Mouse (Mus musculus) forebrain, embryonic 15.5 days (tissue): ENCODE data around the gene Lrrc8b. TPM values are rescaled to one million over a fixed set of nuclear protein-coding genes. Genes with fewer than 3 reads are reported as not detected.

Source experiments
- ATAC-seq: fragments of 200-750 bp; cut with Nextera tagmentation; replicated peaks from 2 replicates; pipeline ENCODE4 v1.8.0; 2017; ENCODE audit warnings: mild to moderate bottlenecking, moderate TSS enrichment, moderate library complexity
- H3K27ac ChIP-seq: fragments of 300-500 bp; sonication (generic); replicated peaks from 2 replicates; pipeline ENCODE4 v1.5.1; 2015; ENCODE audit warnings: mild to moderate bottlenecking, inconsistent platforms
- H3K27me3 ChIP-seq: fragments of 300-500 bp; sonication (generic); 2 replicates; pipeline ENCODE4 v1.6.1; 2015; ENCODE audit warnings: inconsistent platforms
- H3K36me3 ChIP-seq: fragments of 300-500 bp; sonication (generic); 2 replicates; pipeline ENCODE4 v1.6.1; 2015; ENCODE audit warnings: mild to moderate bottlenecking, inconsistent platforms
- H3K4me1 ChIP-seq: fragments of 300-500 bp; sonication (generic); 2 replicates; pipeline ENCODE4 v1.6.1; 2015; ENCODE audit warnings: inconsistent platforms
- H3K4me2 ChIP-seq: fragments of 300-500 bp; sonication (generic); replicated peaks from 2 replicates; pipeline ENCODE4 v1.6.1; 2015; ENCODE audit warnings: mild to moderate bottlenecking, inconsistent platforms
- H3K4me3 ChIP-seq: fragments of 300-500 bp; sonication (generic); 2 replicates; pipeline ENCODE4 v1.5.1; 2015; ENCODE audit warnings: mild to moderate bottlenecking, inconsistent platforms
- H3K9ac ChIP-seq: fragments of 300-500 bp; sonication (generic); replicated peaks from 2 replicates; pipeline ENCODE4 v1.6.1; 2015; ENCODE audit warnings: mild to moderate bottlenecking, inconsistent platforms
- H3K9me3 ChIP-seq: fragments of 300-500 bp; sonication (generic); 2 replicates; pipeline ENCODE4 v1.6.1; 2016; ENCODE audit warnings: inconsistent platforms
- WGBS: fragments of 180-500 bp; shearing (Covaris S2); methylation state at CpG from one replicate; pipeline ENCODE4 v1.1.7; 2015; ENCODE audit warnings: mixed read lengths; 5-methylcytosine and 5-hydroxymethylcytosine counted together
- polyA plus RNA-seq: library from polyadenylated mRNA; unstranded; fragments of >200 nt; fragmentation: Nextera tagmentation; extraction: Ambion mirVana; gene quantifications from 2 replicates; pipeline ENCODE4 v1.2.1, GENCODE M21; 2015

Gene Lrrc8b
- polyA plus RNA-seq, 1 experiment from 2014 or later: 16.0 TPM

DNA sequence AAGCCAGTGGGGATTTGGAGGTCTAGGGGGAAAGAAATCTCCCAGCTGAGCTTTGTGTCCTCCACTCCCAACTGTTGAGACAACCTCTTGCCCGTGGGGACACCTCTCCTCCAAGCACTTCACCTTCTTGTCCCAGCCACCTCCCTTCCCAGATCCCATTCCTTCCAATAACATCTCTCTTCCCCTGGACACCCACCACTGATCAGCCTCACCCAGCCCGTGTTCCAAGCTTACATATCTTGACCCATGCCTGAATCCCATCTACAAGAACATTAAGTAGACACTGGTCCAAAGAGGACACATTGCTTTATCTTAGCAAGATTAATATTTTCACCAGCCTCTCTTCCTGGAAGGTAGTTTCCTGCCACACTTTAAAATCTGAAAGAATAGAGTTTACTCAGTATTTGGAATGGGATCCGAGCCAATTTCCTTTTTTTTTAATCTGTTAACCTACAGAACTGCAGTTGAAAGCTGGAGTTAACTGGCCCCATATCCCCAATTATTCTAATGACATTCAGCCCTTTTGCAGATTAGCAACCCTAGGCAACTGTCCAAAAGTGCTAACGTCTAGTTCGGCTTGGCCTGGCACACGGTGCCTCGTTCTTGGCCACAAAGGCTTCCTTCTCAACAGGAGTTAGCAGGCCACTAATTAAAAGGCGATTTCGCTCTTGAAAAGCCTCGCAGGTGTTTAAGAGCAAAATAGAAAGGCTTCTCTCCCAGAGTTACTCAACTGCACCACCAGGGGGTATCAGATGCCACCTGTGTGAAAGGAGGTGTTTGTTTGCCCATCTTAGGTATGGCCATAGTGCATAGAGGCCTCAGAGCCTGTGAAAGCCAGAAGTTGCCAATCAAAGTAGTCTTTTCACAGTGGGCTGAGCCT is 77.0 kb downstream of the Lrrc8b start:
- Histone ChIP-seq H3K27me3 (peaks cover 8% of the 10 kb centered on the region; the same call in 1 of the 2 replicates), H3K9ac (no peak overlapping the region), H3K9me3 (no peaks in the 10 kb centered on the region), H3K36me3 (0 out of 2 replicates have a peak, but pooled peaks cover 4% of the 10 kb centered on the region), H3K4me1 (peaks cover 43% of the 10 kb centered on the region), H3K27ac (peak overlapping the region; percentile 34; the same call in 1 of the 2 replicates), H3K4me2 (no peak overlapping the region), H3K4me3 (no peak overlapping the region)
- WGBS: 9% methylated on average over 10 of the region's 10 CpGs
- ATAC-seq: peak; percentile 57

DNA sequence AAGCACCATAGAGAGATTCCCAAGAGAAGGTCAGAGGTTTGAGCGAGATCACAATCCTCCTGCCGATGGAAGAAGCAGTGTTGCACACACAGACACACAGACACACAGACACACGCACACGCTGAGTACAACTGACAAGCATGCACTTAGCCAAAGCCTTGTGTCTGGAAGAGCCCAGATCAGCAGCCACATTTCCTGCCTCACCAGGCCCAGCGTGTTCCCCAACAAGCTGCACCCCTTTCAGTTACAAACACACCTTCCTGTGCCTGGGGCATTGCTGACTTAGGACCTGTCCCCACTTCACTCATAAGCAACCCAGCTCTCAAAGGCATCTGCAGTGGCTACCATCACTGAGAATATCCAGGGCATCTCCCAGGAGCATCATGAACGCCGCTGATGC is 77.8 kb downstream of the Lrrc8b start:
- 47% methylated on average over 7 of the region's 7 CpGs for WGBS
- H3K27ac ChIP-seq: no peak overlapping the region

DNA sequence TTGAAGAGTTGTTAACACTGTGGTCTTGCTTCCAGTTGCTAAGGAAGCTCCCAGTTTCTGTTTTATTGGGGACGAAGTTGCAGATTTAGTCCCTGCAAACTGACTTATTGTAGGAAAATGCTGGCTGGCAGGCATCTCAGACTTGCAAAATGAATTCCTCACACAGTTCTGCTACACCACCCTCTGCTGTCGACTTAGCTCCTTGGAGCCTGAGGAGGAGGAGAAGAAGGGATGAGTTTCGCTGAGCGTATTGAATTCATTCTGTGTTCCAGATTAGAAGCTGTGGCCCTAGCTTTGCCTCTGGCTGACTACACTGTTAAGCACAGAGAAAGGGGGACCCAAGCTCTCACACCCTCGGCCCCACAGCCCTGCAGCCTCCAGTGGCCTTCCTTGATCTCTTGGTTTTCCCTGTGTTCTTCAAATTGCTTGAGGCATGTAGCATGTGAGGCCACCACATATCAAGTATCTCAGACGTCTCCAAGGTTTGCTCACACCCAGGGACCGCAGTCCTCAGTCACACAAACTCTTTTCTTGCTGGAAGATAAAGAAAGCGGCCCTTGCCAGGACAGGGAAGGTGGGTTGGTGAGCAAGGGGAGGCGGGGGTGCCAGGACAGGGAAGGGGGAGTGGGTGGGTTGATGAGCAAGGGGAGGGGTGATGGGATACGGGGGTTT is 78.8 kb downstream of the Lrrc8b start:
- WGBS: 31% methylated on average over 10 of the region's 10 CpGs
- H3K9ac ChIP-seq: no peak overlapping the region

More for the DNA sequence above, 77.8 kb downstream of the Lrrc8b start:
- Histone ChIP-seq H3K27me3 (peaks cover 8% of the 10 kb centered on the region; the same call in 1 of the 2 replicates), H3K9me3 (no peaks in the 10 kb centered on the region), H3K9ac (no peak overlapping the region), H3K36me3 (no peaks in the 10 kb centered on the region), H3K4me2 (0 out of 2 replicates have a peak overlapping the region, but pooled peaks have one; percentile 0), H3K4me1 (peaks cover 48% of the 10 kb centered on the region), H3K4me3 (no peak overlapping the region)
- no peak for ATAC-seq

DNA sequence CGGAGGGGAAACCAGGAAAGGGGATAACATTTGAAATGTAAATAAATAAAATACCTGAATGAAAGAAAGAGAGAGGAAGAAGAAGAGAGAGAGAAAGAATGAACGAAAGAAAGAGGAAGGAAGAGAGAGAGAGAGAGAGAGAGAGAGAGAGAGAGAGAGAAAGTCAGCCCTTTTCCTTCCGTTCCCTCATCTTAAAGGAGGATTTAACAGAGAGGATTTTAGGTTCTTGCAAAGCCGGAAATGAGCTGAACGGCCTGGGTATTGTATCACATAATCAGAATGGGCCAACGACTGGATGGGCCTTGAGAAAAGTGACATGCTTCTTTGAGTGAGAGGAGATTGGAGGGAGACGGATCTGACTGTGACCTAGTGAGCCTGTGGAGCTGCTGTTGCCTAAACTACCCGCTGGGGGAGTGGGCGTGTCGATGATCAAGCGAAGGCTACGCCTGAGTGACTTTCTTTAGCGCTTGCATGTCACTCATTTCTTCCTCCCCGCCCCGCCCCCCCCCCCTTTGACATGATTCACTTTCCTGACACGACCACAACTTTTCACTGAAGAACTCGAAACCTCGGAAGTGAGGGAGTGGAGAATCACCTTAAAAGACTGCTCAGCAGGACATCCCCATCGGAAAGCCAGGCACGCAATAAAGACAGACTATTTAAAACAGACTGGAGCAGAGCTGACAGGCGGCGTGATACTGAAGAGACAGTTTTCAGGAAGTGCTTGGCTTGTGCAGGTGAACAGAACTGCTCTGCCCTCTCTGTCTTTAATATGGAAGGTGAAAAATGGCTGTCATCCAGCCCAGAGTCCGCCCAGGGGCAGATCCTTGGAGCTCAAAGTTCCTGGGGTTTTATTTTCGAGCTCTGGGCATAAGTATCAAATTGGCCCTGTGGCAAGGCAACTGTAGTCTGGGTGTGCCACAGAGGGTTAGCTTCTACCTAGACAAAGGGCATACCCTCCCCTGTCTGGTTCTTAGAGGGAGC is 79.6 kb downstream of the Lrrc8b start:
- Histone ChIP-seq H3K4me2 (peak overlapping the region; percentile 45), H3K9ac (0 out of 2 replicates have a peak overlapping the region, but pooled peaks have one; percentile 25), H3K9me3 (no peaks in the 10 kb centered on the region), H3K27ac (no peak overlapping the region), H3K4me1 (peaks cover 62% of the 10 kb centered on the region), H3K4me3 (peak overlapping the region; percentile 26), H3K36me3 (no peaks in the 10 kb centered on the region), H3K27me3 (peaks cover 8% of the 10 kb centered on the region; the same call in 1 of the 2 replicates)
- 4% methylated on average over 22 of the region's 24 CpGs for WGBS
- ATAC-seq: peak; percentile 62

More for the DNA sequence above, 78.8 kb downstream of the Lrrc8b start:
- H3K4me2 ChIP-seq: peak overlapping the region; percentile 45
- no peak overlapping the region for H3K4me3 ChIP-seq
- H3K4me1 ChIP-seq: peaks cover 56% of the 10 kb centered on the region
- no peak; the same call in 1 of the 2 replicates for ATAC-seq
- H3K36me3 ChIP-seq: no peaks in the 10 kb centered on the region
- H3K27ac ChIP-seq: no peak overlapping the region
- peaks cover 8% of the 10 kb centered on the region; the same call in 1 of the 2 replicates for H3K27me3 ChIP-seq
- no peaks in the 10 kb centered on the region for H3K9me3 ChIP-seq

DNA sequence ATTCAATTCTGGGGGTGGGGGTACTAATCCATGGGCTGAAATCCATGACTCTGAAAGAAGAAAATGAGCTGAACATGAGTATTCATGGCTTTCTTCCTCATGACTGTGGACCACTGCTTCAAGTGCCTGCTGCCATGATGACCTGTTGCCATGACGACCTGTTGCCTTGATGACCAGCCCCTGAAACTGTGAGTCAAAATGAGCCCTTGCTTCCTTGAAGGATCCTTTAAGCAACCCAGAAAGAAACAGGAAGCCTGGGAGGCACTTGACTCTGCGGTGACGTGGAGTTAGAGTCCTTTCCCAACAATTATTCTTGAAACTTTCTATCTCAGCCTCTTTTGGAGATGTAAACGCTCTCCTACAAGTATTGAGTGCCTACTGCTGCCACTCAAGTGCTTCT is 80.6 kb downstream of the Lrrc8b start:
- WGBS: 74% methylated on average over 4 of the region's 4 CpGs
- peaks cover 8% of the 10 kb centered on the region; the same call in 1 of the 2 replicates for H3K27me3 ChIP-seq
- ATAC-seq: no peak
- H3K27ac ChIP-seq: no peak overlapping the region
- H3K4me2 ChIP-seq: no peak overlapping the region
- H3K4me3 ChIP-seq: no peak overlapping the region
- no peaks in the 10 kb centered on the region for H3K36me3 ChIP-seq
- no peak overlapping the region for H3K9ac ChIP-seq
- H3K9me3 ChIP-seq: no peaks in the 10 kb centered on the region
- peaks cover 67% of the 10 kb centered on the region for H3K4me1 ChIP-seq

DNA sequence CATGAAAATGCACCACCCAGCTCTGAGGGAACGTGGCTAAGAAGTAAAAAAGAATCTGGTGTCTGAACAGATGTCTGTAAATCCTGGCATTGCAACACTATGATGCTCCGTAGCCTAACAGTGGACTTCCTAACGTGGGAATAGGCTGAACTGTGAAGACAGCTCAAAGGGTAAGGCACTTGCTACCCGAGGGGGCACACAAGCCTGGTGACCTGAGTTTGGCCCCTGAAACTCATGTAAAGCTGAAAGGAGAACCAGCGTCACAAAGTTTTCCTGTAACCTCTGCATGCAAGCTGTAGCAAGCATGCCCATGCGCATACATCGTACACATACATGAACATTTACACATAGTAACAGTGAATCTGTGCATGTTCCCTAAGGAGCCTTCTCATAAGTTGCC is 81.0 kb downstream of the Lrrc8b start:
- 74% methylated on average over 7 of the region's 7 CpGs for WGBS
- H3K27me3 ChIP-seq: peaks cover 8% of the 10 kb centered on the region; the same call in 1 of the 2 replicates
- H3K9ac ChIP-seq: no peak overlapping the region
- H3K9me3 ChIP-seq: no peaks in the 10 kb centered on the region
- no peak for ATAC-seq
- no peak overlapping the region for H3K4me2 ChIP-seq
- no peak overlapping the region for H3K4me3 ChIP-seq
- H3K36me3 ChIP-seq: no peaks in the 10 kb centered on the region
- peaks cover 67% of the 10 kb centered on the region for H3K4me1 ChIP-seq
- H3K27ac ChIP-seq: no peak overlapping the region

DNA sequence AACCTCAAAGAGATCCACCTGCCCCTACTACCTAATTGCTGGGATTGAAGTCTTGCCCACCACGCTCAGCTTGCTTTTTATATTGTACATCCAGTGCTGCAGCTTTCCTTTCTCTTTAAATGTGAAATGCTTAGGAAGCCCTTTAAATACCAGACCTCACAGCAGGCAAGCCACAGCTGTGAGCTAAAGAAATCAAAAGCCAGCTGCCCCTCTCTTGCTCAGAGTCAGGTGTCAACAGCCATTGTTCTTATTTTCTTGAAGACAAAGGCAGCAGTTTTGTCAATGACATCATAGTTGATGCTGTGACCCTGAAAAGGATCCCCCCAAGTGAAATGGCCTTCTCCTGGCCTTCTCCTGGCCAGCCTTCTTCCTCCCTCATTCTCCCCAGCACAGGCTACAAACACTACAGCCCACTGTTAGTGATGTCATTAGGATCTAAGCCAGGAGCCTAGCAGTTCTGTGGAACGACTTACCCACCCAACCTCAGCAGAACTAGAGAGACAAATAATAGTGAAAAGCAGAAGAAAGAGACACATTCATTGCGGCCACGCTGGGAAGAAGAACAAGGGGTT is 82.9 kb downstream of the Lrrc8b start:
- Histone ChIP-seq H3K4me1 (peaks cover 49% of the 10 kb centered on the region), H3K36me3 (no peaks in the 10 kb centered on the region), H3K27ac (peak overlapping the region; percentile 42), H3K4me2 (no peak overlapping the region), H3K27me3 (peaks cover 8% of the 10 kb centered on the region; the same call in 1 of the 2 replicates), H3K9me3 (no peaks in the 10 kb centered on the region), H3K9ac (no peak overlapping the region), H3K4me3 (no peak overlapping the region)
- no peak; the same call in 1 of the 2 replicates for ATAC-seq
- WGBS: 16% methylated on average over 4 of the region's 4 CpGs

DNA sequence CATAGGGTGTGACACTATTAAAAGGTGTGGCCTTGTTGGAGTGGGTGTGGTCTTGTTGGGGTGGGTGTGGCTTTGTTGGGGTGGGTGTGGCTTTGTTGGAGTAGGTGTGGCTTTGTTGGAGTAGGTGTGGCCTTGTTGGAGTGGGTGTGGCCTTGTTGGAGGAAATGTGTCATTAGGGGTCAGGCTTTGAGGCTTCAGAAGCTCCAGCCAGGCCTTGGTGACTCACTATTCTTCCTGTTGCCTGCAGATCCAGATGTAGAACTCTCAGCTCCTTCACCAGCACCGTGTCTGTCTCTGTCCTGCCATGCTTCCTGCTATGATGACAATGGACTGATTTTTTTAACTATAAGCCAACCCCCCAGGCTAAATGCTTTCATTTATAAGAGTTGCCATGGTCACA is 83.8 kb downstream of the Lrrc8b start:
- Histone ChIP-seq H3K4me2 (no peak overlapping the region), H3K27me3 (peaks cover 8% of the 10 kb centered on the region; the same call in 1 of the 2 replicates), H3K9me3 (no peaks in the 10 kb centered on the region), H3K36me3 (no peaks in the 10 kb centered on the region), H3K27ac (no peak overlapping the region), H3K4me1 (peaks cover 40% of the 10 kb centered on the region), H3K9ac (no peak overlapping the region), H3K4me3 (no peak overlapping the region)
- WGBS: 68% methylated on average over 1 of the region's 1 CpGs
- ATAC-seq: no peak

DNA sequence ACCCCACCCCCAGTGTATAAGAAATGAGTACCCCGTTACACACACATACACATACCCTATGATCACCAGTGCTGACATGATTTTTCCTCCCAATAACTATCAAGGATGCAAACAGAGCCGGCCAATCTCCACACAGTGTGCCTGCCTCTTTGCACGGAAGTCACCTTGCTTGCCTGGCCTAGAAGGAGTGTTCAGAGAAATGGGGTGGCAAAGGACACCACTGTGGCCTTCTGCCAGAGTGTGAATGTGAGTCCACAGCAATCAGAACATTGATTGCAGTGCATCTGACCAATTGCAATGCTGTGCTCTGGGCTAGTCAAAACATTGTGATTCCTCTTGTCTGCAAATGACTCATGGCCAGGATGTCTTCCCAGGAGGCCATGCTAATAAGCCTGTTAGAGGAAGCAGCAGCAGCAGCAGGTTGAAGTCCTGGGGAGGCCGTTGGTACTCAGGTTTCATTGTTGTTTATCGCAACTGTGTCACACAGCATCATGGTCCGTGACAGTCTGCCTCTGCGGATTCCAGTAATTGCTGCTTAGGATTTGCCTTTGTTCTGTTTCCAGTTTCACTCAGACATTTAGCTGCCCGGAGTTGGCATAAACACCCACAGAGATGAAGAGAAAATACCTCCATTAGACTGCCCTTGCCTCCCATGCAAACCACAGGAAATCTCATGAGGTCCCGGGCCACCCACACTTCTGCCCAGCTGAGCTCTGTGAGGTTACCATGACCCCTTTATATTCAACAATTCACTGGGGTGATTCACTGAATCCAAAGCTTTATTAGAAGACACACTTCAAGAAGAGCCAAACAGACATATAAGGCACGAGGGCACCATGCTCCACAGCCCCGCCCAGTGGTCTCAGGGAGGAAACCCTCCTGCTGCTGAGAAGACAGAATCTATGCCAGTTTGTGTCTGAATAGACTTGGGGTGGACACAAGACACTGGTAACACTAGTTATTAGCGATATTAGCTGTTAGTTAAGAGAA is 84.9 kb downstream of the Lrrc8b start:
- no peaks in the 10 kb centered on the region for H3K36me3 ChIP-seq
- H3K27ac ChIP-seq: peak overlapping the region; percentile 25; the same call in 1 of the 2 replicates
- H3K27me3 ChIP-seq: peaks cover 8% of the 10 kb centered on the region; the same call in 1 of the 2 replicates
- 32% methylated on average over 12 of the region's 12 CpGs for WGBS
- H3K4me2 ChIP-seq: no peak overlapping the region
- H3K9ac ChIP-seq: no peak overlapping the region
- H3K4me3 ChIP-seq: no peak overlapping the region
- H3K9me3 ChIP-seq: no peaks in the 10 kb centered on the region
- H3K4me1 ChIP-seq: peaks cover 30% of the 10 kb centered on the region
- peak; percentile 38 for ATAC-seq

DNA sequence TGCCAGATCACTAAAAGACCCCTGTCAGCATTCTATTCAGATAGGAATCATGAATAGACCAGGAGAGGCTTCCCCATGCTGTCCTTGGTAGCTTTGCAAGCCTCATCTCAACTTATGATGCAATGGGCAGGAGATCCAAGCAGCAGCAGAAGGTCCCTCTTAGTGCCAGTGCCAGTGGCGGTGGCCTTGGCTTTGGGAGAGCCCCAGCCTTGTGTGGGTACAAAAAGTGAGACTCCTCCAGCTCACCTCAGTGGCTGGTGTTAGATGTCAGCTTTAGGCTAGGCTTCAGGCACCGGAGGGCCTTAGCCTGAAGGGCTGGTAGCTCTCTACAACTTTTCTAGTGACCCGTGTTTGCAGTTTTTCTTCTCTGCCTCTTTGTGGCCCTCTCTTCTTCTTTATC is 85.6 kb downstream of the Lrrc8b start:
- no peak for ATAC-seq
- Histone ChIP-seq H3K4me1 (peaks cover 24% of the 10 kb centered on the region), H3K4me2 (no peak overlapping the region), H3K27ac (no peak overlapping the region), H3K27me3 (peaks cover 7% of the 10 kb centered on the region; the same call in 1 of the 2 replicates), H3K36me3 (no peaks in the 10 kb centered on the region), H3K4me3 (no peak overlapping the region), H3K9me3 (no peaks in the 10 kb centered on the region), H3K9ac (no peak overlapping the region)
- 88% methylated on average over 3 of the region's 3 CpGs for WGBS
